Mouse (Mus musculus) neural tube, embryonic 13.5 days (tissue): ENCODE results near the gene Osbpl10. TPM values are rescaled to one million over a fixed set of nuclear protein-coding genes. Genes with fewer than 3 reads are reported as not detected.

Experiments
- ATAC-seq: fragments of 200-750 bp; cut with Nextera tagmentation; 2 replicates; pipeline ENCODE4 v1.8.0; 2017; ENCODE audit warnings: low read depth, mild to moderate bottlenecking, moderate TSS enrichment, moderate library complexity
- H3K27ac ChIP-seq: fragments of 300-500 bp; sonication (generic); replicated peaks from 2 replicates; pipeline ENCODE4 v1.5.1; 2015; ENCODE audit warnings: moderate library complexity, mild to moderate bottlenecking, inconsistent platforms
- H3K27me3 ChIP-seq: fragments of 300-500 bp; sonication (generic); 2 replicates; pipeline ENCODE4 v1.6.1; 2015; ENCODE audit warnings: mild to moderate bottlenecking, inconsistent platforms
- H3K36me3 ChIP-seq: fragments of 300-500 bp; sonication (generic); 2 replicates; pipeline ENCODE4 v1.6.1; 2015; ENCODE audit warnings: mild to moderate bottlenecking, inconsistent platforms
- H3K4me1 ChIP-seq: fragments of 300-500 bp; sonication (generic); replicated peaks from 2 replicates; pipeline ENCODE4 v1.6.1; 2015; ENCODE audit warnings: inconsistent platforms
- H3K4me2 ChIP-seq: fragments of 300-500 bp; sonication (generic); 2 replicates; pipeline ENCODE4 v1.6.1; 2015; ENCODE audit warnings: inconsistent platforms, mild to moderate bottlenecking, moderate library complexity
- H3K4me3 ChIP-seq: fragments of 300-500 bp; sonication (generic); 2 replicates; pipeline ENCODE4 v1.5.1; 2015; ENCODE audit warnings: mild to moderate bottlenecking, inconsistent platforms
- H3K9ac ChIP-seq: fragments of 300-500 bp; sonication (generic); 2 replicates; pipeline ENCODE4 v1.6.1; 2015; ENCODE audit warnings: moderate library complexity, mild to moderate bottlenecking, inconsistent platforms
- H3K9me3 ChIP-seq: fragments of 300-500 bp; sonication (generic); 2 replicates; pipeline ENCODE4 v1.6.1; 2016; ENCODE audit warnings: inconsistent platforms
- WGBS: fragments of 180-500 bp; shearing (Covaris S2); methylation state at CpG from one replicate; pipeline ENCODE4 v1.1.7; 2015; 5-methylcytosine and 5-hydroxymethylcytosine counted together
- polyA plus RNA-seq: library from polyadenylated mRNA; unstranded; fragments of >200 nt; fragmentation: Nextera tagmentation; extraction: Ambion mirVana; gene quantifications from 2 replicates; pipeline ENCODE4 v1.2.1, GENCODE M21; 2015

Osbpl10 gene
- polyA plus RNA-seq, 1 experiment from 2014 or later: 3.2 TPM

DNA sequence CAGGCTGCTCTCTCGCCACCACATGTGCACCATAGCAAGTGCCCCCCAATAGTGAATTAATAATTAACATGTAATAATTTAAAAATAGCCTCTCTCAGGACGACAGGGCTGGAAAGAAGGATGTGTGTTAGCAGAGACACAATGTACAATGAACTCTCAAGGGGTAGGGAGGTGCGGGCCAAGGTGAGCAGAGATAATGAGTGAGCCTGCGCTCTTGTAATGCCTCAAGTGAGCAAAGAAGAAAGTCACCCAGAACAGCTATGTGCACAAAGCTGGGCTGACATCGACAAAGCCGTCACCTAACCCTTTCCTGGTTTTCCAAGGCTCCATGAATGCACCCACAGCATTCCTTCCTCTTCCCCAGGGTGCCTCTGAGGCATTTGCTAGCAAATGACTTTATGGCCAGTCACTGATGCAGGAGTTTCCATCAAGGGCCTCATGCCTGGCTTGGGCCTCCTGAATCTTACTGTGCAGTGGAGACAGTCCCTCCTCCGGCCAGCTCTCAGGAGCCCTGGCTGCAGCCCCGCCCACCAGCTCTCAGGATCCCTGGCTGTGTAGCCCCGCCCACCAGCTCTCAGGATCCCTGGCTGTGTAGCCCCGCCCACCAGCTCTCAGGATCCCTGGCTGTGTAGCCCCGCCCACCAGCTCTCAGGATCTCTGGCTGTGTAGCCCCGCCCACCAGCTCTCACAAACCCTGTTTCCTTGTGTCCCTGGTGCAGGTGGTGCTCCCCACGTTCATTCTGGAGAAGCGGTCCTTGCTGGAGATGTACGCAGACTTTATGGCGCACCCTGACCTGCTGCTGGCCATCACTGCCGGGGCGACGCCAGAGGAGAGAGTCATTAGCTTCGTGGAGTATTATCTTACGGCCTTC is 237.7 kb downstream of the Osbpl10 start:
- no peaks in the 10 kb centered on the region for H3K27me3 ChIP-seq
- no peak overlapping the region for H3K27ac ChIP-seq
- 17% methylated on average over 21 of the region's 21 CpGs for WGBS
- H3K9me3 ChIP-seq: no peaks in the 10 kb centered on the region
- H3K4me1 ChIP-seq: peaks cover 10% of the 10 kb centered on the region
- H3K4me2 ChIP-seq: peak overlapping the region; percentile 11
- ATAC-seq: no peak; the same call in 1 of the 2 replicates
- H3K9ac ChIP-seq: no peak overlapping the region
- H3K4me3 ChIP-seq: no peak overlapping the region
- no peaks in the 10 kb centered on the region for H3K36me3 ChIP-seq

DNA sequence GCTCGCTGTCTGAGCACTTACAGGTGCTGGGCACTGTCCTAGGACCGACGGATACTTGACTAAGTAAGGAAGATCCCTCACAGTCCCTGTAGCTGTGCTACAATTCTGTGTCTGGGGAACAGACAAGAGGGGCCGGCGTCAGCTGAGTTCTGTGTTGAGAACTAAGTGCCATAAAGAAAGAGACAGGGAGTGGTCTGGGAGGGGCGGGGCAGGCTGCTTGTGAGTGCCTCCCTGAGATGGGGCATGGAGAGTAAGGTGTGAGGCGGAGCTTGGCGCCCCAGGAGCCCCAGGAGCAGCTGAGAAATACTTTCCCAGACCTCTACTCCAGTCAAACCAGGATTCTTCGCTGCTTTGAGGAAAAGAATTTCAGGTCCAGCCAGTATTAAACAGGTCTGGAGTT is 239.6 kb downstream of the Osbpl10 start:
- no peak overlapping the region for H3K9ac ChIP-seq
- no peaks in the 10 kb centered on the region for H3K9me3 ChIP-seq
- H3K4me1 ChIP-seq: peaks cover 10% of the 10 kb centered on the region
- ATAC-seq: no peak
- WGBS: 18% methylated on average over 9 of the region's 9 CpGs
- H3K27me3 ChIP-seq: no peaks in the 10 kb centered on the region
- H3K4me3 ChIP-seq: no peak overlapping the region
- H3K36me3 ChIP-seq: no peaks in the 10 kb centered on the region
- H3K4me2 ChIP-seq: no peak overlapping the region
- H3K27ac ChIP-seq: no peak overlapping the region

- H3K4me3 ChIP-seq: no peak overlapping the region
- H3K36me3 ChIP-seq: no peaks in the 10 kb centered on the region
- no peaks in the 10 kb centered on the region for H3K9me3 ChIP-seq
- no peaks in the 10 kb centered on the region for H3K27me3 ChIP-seq
- no peak overlapping the region for H3K27ac ChIP-seq
- no peak overlapping the region for H3K9ac ChIP-seq
- no peak overlapping the region for H3K4me2 ChIP-seq
- 83% methylated on average over 7 of the region's 7 CpGs for WGBS
- peaks cover 13% of the 10 kb centered on the region for H3K4me1 ChIP-seq
- ATAC-seq: no peak
Observed at GRCm38 (mm10) chr9:115220466-115220865, 242.1 kb downstream of the Osbpl10 start.

- H3K9ac ChIP-seq: no peak overlapping the region
- no peaks in the 10 kb centered on the region for H3K36me3 ChIP-seq
- H3K4me1 ChIP-seq: 0 out of 2 replicates have a peak, but pooled peaks cover 9% of the 10 kb centered on the region
- no peak overlapping the region for H3K27ac ChIP-seq
- H3K4me2 ChIP-seq: no peak overlapping the region
- 93% methylated on average over 7 of the region's 7 CpGs for WGBS
- H3K27me3 ChIP-seq: no peaks in the 10 kb centered on the region
- H3K4me3 ChIP-seq: no peak overlapping the region
- ATAC-seq: no peak
- H3K9me3 ChIP-seq: no peaks in the 10 kb centered on the region
Observed at GRCm38 (mm10) chr9:115221265-115221664, 242.9 kb downstream of the Osbpl10 start.

DNA sequence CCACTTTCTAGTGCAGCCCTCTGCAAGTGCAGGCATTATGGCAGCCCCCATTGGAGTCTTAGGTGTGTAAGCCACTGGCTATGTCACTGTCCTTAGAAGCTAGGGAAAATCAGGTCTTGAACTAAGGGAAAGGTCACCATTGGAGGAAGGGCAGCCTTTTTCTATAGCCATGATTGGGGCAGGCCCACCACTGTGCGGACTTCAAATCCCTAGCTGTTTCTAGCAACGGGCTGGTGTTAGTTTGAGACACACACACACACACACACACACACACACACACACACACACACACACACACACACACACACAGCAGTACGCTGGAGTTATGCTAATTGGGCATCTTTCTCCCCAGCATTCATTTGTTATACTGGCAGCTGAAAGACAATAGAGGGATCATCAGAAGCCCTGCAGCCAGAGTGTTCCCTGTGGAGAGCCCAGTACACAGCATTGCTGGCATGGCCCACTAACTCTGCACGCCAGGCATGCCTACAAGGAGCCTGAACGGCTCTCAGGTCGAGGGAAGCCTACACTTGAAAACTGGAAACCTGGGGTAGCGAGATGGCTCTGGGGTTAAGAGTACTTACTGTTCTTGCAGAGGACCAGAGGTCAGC is 246.5 kb downstream of the Osbpl10 start:
- no peak overlapping the region for H3K4me2 ChIP-seq
- WGBS: 27% methylated on average over 7 of the region's 7 CpGs
- H3K36me3 ChIP-seq: no peaks in the 10 kb centered on the region
- no peak overlapping the region for H3K27ac ChIP-seq
- H3K9me3 ChIP-seq: no peaks in the 10 kb centered on the region
- peak; percentile 80 for ATAC-seq
- H3K27me3 ChIP-seq: no peaks in the 10 kb centered on the region
- peaks cover 9% of the 10 kb centered on the region; the same call in 1 of the 2 replicates for H3K4me1 ChIP-seq
- no peak overlapping the region for H3K4me3 ChIP-seq
- H3K9ac ChIP-seq: no peak overlapping the region

GRCm38 (mm10) chr9:115229145-115229544 is 250.8 kb downstream of the Osbpl10 start:
- no peaks in the 10 kb centered on the region for H3K9me3 ChIP-seq
- no peak overlapping the region for H3K4me2 ChIP-seq
- WGBS: 84% methylated on average over 4 of the region's 4 CpGs
- no peaks in the 10 kb centered on the region for H3K27me3 ChIP-seq
- H3K4me3 ChIP-seq: no peak overlapping the region
- no peak for ATAC-seq
- H3K4me1 ChIP-seq: peaks cover 14% of the 10 kb centered on the region
- peaks cover 6% of the 10 kb centered on the region; the same call in 1 of the 2 replicates for H3K36me3 ChIP-seq
- no peak overlapping the region for H3K9ac ChIP-seq
- H3K27ac ChIP-seq: no peak overlapping the region

GRCm38 (mm10) chr9:115229676-115230075 is 251.3 kb downstream of the Osbpl10 start:
- H3K27me3 ChIP-seq: no peaks in the 10 kb centered on the region
- H3K36me3 ChIP-seq: peaks cover 6% of the 10 kb centered on the region; the same call in 1 of the 2 replicates
- 78% methylated on average over 10 of the region's 10 CpGs for WGBS
- no peak overlapping the region for H3K4me2 ChIP-seq
- no peak for ATAC-seq
- H3K9me3 ChIP-seq: no peaks in the 10 kb centered on the region
- peaks cover 14% of the 10 kb centered on the region for H3K4me1 ChIP-seq
- no peak overlapping the region for H3K27ac ChIP-seq
- no peak overlapping the region for H3K9ac ChIP-seq
- H3K4me3 ChIP-seq: no peak overlapping the region

GRCm38 (mm10) chr9:115230141-115230540 is 251.8 kb downstream of the Osbpl10 start:
- Histone ChIP-seq H3K9ac (no peak overlapping the region), H3K4me3 (no peak overlapping the region), H3K27me3 (no peaks in the 10 kb centered on the region), H3K27ac (no peak overlapping the region), H3K9me3 (no peaks in the 10 kb centered on the region), H3K4me2 (no peak overlapping the region), H3K4me1 (peaks cover 11% of the 10 kb centered on the region), H3K36me3 (peaks cover 6% of the 10 kb centered on the region; the same call in 1 of the 2 replicates)
- no peak for ATAC-seq
- WGBS: 13% methylated on average over 3 of the region's 3 CpGs

GRCm38 (mm10) chr9:115231476-115231875 is 253.1 kb downstream of the Osbpl10 start:
- 82% methylated on average over 3 of the region's 3 CpGs for WGBS
- H3K27me3 ChIP-seq: no peaks in the 10 kb centered on the region
- ATAC-seq: no peak
- no peak overlapping the region for H3K4me3 ChIP-seq
- H3K4me1 ChIP-seq: peaks cover 6% of the 10 kb centered on the region
- no peak overlapping the region for H3K9ac ChIP-seq
- H3K27ac ChIP-seq: no peak overlapping the region
- peaks cover 6% of the 10 kb centered on the region; the same call in 1 of the 2 replicates for H3K36me3 ChIP-seq
- no peak overlapping the region for H3K4me2 ChIP-seq
- no peaks in the 10 kb centered on the region for H3K9me3 ChIP-seq

DNA sequence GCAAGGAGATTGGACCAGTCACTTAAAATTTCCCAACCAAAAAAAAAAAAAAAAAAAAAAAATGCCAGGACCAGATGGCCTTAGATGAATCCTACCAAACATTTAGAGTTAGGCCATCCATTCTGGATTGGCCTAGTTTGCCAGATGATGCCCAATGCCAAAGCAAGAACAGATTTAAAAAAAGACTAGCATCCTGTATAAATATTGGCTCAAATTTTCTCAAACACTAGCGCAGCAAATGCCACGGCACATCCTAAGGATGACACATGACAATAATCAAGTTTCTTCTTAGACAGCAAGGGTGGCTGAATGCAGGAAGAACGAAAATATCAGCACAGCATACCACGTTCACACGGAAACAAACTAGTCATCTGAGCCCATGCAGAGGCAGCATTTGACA is 255.4 kb downstream of the Osbpl10 start:
- no peak overlapping the region for H3K27ac ChIP-seq
- H3K9me3 ChIP-seq: no peaks in the 10 kb centered on the region
- 94% methylated on average over 5 of the region's 5 CpGs for WGBS
- no peak overlapping the region for H3K9ac ChIP-seq
- ATAC-seq: no peak
- H3K4me2 ChIP-seq: no peak overlapping the region
- H3K36me3 ChIP-seq: peaks cover 6% of the 10 kb centered on the region; the same call in 1 of the 2 replicates
- H3K4me3 ChIP-seq: no peak overlapping the region
- no peaks in the 10 kb centered on the region for H3K27me3 ChIP-seq
- peaks cover 6% of the 10 kb centered on the region for H3K4me1 ChIP-seq

DNA sequence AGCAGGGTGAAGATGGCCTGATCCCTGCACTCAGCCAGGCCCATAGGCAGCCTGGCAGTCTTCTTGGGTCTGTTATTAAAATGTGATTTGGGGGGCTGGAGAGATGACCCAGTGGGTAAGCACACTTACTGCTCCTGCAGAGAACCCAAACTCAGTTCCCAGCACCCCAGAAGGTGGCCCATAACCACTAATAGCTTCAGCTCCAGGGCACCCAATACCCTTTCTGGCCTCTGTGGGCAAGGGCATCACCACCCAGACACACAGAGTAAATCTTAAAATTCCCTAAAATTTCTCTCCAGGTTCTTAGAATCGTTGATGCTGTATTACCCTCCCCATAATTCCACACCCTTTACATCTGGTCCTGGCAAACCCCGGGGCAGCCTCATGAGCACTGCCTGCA is 256.2 kb downstream of the Osbpl10 start:
- Histone ChIP-seq H3K4me3 (no peak overlapping the region), H3K36me3 (peaks cover 6% of the 10 kb centered on the region; the same call in 1 of the 2 replicates), H3K27me3 (no peaks in the 10 kb centered on the region), H3K9me3 (no peaks in the 10 kb centered on the region), H3K27ac (no peak overlapping the region), H3K9ac (no peak overlapping the region), H3K4me2 (no peak overlapping the region), H3K4me1 (peaks cover 6% of the 10 kb centered on the region)
- WGBS: 98% methylated on average over 2 of the region's 2 CpGs
- ATAC-seq: no peak

- ATAC-seq: no peak
- Histone ChIP-seq H3K27ac (no peak overlapping the region), H3K9me3 (no peaks in the 10 kb centered on the region), H3K36me3 (peaks cover 24% of the 10 kb centered on the region), H3K4me1 (no peaks in the 10 kb centered on the region), H3K4me2 (no peak overlapping the region), H3K9ac (no peak overlapping the region), H3K27me3 (no peaks in the 10 kb centered on the region), H3K4me3 (no peak overlapping the region)
- 88% methylated on average over 8 of the region's 8 CpGs for WGBS
Observed at GRCm38 (mm10) chr9:115236352-115236841, 258.0 kb downstream of the Osbpl10 start.
